In genomic region chr8:26835616-26836015, GRCm38 (mm10) we compare ENCODE assay signal across 18 mouse cellular contexts.
DNase-seq lines count a peak whose midpoint lies in the region; ATAC-seq and TF ChIP-seq lines count a peak whose summit lies in the region.
"Had no signal": no experiment of that assay in that cellular context is flagged by ENCODE, and none has a peak within 500 bp of the region (broad histone marks: within the 10 kb centered on the region; RNA-seq: fewer than 3 reads in every experiment).

No protein-coding gene starts in this region.

- DNase-seq in kidney, postnatal 0 days (ENCODE audit: low spot score): peak; percentile 14
- peak; percentile 61 for DNase-seq in CH12.LX (ENCODE audit: extremely low read depth)
- DNase-seq in embryonic facial prominence, embryonic 10.5 days (ENCODE audit: low spot score): no peak
- no peak for DNase-seq in forebrain, embryonic 11.5 days (ENCODE audit: low spot score)
- DNase-seq in left cerebral cortex, adult 11 months (ENCODE audit: low spot score): no peak
- DNase-seq: adrenal gland, adult 2 months; cerebellum, postnatal 14 days; kidney, postnatal 36 days; right cerebral cortex, postnatal 14 days; thymus, postnatal 14 days had no signal

- no peak overlapping the region for H3K9ac ChIP-seq in kidney, postnatal 0 days (ENCODE audit: low read depth, low read length)
- no peak overlapping the region for H3K9ac ChIP-seq in kidney, embryonic 14.5 days (ENCODE audit: low read depth, low read length)
- no peak overlapping the region for H3K9ac ChIP-seq in CH12.LX (ENCODE audit: insufficient read depth, low read depth)
- no peak overlapping the region for H3K9ac ChIP-seq in forebrain, embryonic 16.5 days (replicated peaks; ENCODE audit: low read depth, low read length)
- no peak overlapping the region for H3K9ac ChIP-seq in forebrain, embryonic 11.5 days (ENCODE audit: low read length)
- H3K9ac ChIP-seq: forebrain, embryonic 15.5 days; heart, embryonic 13.5 days; hindbrain, embryonic 13.5 days had no signal

- dilution Hi-C loops in CH12.LX (cut with MboI; ENCODE audit: extremely low pct_ligation_motif_present, extremely low pct_unique_long_range_greater_than_20kb, low sequenced_read_pairs): no loop called here

- H3K9me3 ChIP-seq in kidney, postnatal 0 days (replicated peaks; ENCODE audit: low read length): no peaks in the 10 kb centered on the region
- no peaks in the 10 kb centered on the region for H3K9me3 ChIP-seq in kidney, embryonic 14.5 days (ENCODE audit: control insufficient read depth, low read length)
- no peaks in the 10 kb centered on the region for H3K9me3 ChIP-seq in CH12.LX (replicated peaks; ENCODE audit: low read length)
- no peaks in the 10 kb centered on the region for H3K9me3 ChIP-seq in embryonic facial prominence, embryonic 10.5 days
- peaks cover 14% of the 10 kb centered on the region for H3K9me3 ChIP-seq in megakaryocyte, embryonic 14.5 days
- no peaks in the 10 kb centered on the region for H3K9me3 ChIP-seq in forebrain, embryonic 16.5 days (ENCODE audit: control insufficient read depth, low read length)
- H3K9me3 ChIP-seq in forebrain, embryonic 11.5 days (ENCODE audit: control insufficient read depth, low read length): no peaks in the 10 kb centered on the region
- H3K9me3 ChIP-seq: forebrain, embryonic 15.5 days; heart, embryonic 13.5 days; hindbrain, embryonic 13.5 days had no signal

- no peak; the same call in 1 of the 2 replicates for TF ChIP-seq RAD21 in CH12.LX (IDR thresholded peaks at IDR 0.05; ENCODE audit: low read depth, low read length)

- H3K4me1 ChIP-seq in kidney, postnatal 0 days (replicated peaks; ENCODE audit: insufficient read depth, low read length): peaks cover 16% of the 10 kb centered on the region; the same call in 1 of the 2 replicates
- peaks cover 25% of the 10 kb centered on the region; the same call in 1 of the 2 replicates for H3K4me1 ChIP-seq in kidney, embryonic 14.5 days (ENCODE audit: control insufficient read depth, insufficient read depth, low read length)
- H3K4me1 ChIP-seq in CH12.LX (ENCODE audit: control insufficient read depth in 1 of 2, insufficient read depth in 2 of 2): peaks cover 15 to 52% of the 10 kb centered on the region in 2 experiments
- H3K4me1 ChIP-seq in embryonic facial prominence, embryonic 10.5 days: peaks cover 56% of the 10 kb centered on the region
- peaks cover 7% of the 10 kb centered on the region for H3K4me1 ChIP-seq in megakaryocyte, embryonic 14.5 days
- H3K4me1 ChIP-seq in forebrain, embryonic 16.5 days (replicated peaks; ENCODE audit: control insufficient read depth, insufficient read depth, low read length): peaks cover 11% of the 10 kb centered on the region
- H3K4me1 ChIP-seq in forebrain, embryonic 11.5 days (replicated peaks; ENCODE audit: control insufficient read depth, insufficient read depth, low read length): peaks cover 3% of the 10 kb centered on the region; the same call in 1 of the 2 replicates

- no peaks in the 10 kb centered on the region for H3K27me3 ChIP-seq in kidney, postnatal 0 days (ENCODE audit: insufficient read depth, low read length)
- H3K27me3 ChIP-seq in kidney, embryonic 14.5 days (ENCODE audit: control insufficient read depth, insufficient read depth, low read length): peaks cover 3% of the 10 kb centered on the region; the same call in 1 of the 2 replicates
- no peaks in the 10 kb centered on the region for H3K27me3 ChIP-seq in CH12.LX (replicated peaks)
- H3K27me3 ChIP-seq in embryonic facial prominence, embryonic 10.5 days (replicated peaks; ENCODE audit: low read depth, poor library complexity, severe bottlenecking): peaks cover 22% of the 10 kb centered on the region
- no peaks in the 10 kb centered on the region for H3K27me3 ChIP-seq in megakaryocyte, embryonic 14.5 days (replicated peaks)
- H3K27me3 ChIP-seq in forebrain, embryonic 16.5 days (replicated peaks; ENCODE audit: control insufficient read depth, insufficient read depth, low read length): no peaks in the 10 kb centered on the region
- H3K27me3 ChIP-seq in forebrain, embryonic 11.5 days (ENCODE audit: control insufficient read depth, insufficient read depth, low read length): no peaks in the 10 kb centered on the region
- H3K27me3 ChIP-seq: forebrain, embryonic 15.5 days had no signal

- H3K27ac ChIP-seq in kidney, postnatal 0 days: no peak overlapping the region
- no peak overlapping the region for H3K27ac ChIP-seq in kidney, embryonic 14.5 days (ENCODE audit: low read depth, low read length)
- no peak overlapping the region for H3K27ac ChIP-seq in CH12.LX (ENCODE audit: insufficient read depth, low read depth)
- H3K27ac ChIP-seq in embryonic facial prominence, embryonic 10.5 days (replicated peaks): 0 out of 2 replicates have a peak overlapping the region, but pooled peaks have one; percentile 66
- H3K27ac ChIP-seq in forebrain, embryonic 16.5 days (ENCODE audit: low read length): no peak overlapping the region
- H3K27ac ChIP-seq in forebrain, embryonic 11.5 days (ENCODE audit: low read depth, low read length): no peak overlapping the region
- H3K27ac ChIP-seq: forebrain, embryonic 15.5 days; heart, embryonic 13.5 days; hindbrain, embryonic 13.5 days had no signal

- no peaks in the 10 kb centered on the region for H3K36me3 ChIP-seq in kidney, postnatal 0 days (ENCODE audit: insufficient read depth, low read length)
- no peaks in the 10 kb centered on the region for H3K36me3 ChIP-seq in kidney, embryonic 14.5 days (ENCODE audit: control insufficient read depth, insufficient read depth, low read length)
- no peaks in the 10 kb centered on the region for H3K36me3 ChIP-seq in CH12.LX (replicated peaks in 1 of 2; ENCODE audit: control insufficient read depth in 1 of 2, insufficient read depth in 1 of 2, low read length in 1 of 2)
- H3K36me3 ChIP-seq in embryonic facial prominence, embryonic 10.5 days (replicated peaks): no peaks in the 10 kb centered on the region
- no peaks in the 10 kb centered on the region for H3K36me3 ChIP-seq in megakaryocyte, embryonic 14.5 days (replicated peaks; ENCODE audit: low read length)
- H3K36me3 ChIP-seq in forebrain, embryonic 16.5 days (ENCODE audit: control insufficient read depth, insufficient read depth): no peaks in the 10 kb centered on the region
- H3K36me3 ChIP-seq in forebrain, embryonic 11.5 days (ENCODE audit: control insufficient read depth, insufficient read depth, low read length): no peaks in the 10 kb centered on the region
- H3K36me3 ChIP-seq: forebrain, embryonic 15.5 days; heart, embryonic 13.5 days; hindbrain, embryonic 13.5 days had no signal

- 52% methylated on average over 6 of the region's 6 CpGs for WGBS in kidney, postnatal 0 days
- WGBS in kidney, embryonic 14.5 days: 52% methylated on average over 6 of the region's 6 CpGs
- WGBS in embryonic facial prominence, embryonic 10.5 days: 73% methylated on average over 6 of the region's 6 CpGs
- WGBS in forebrain, embryonic 16.5 days: 84% methylated on average over 6 of the region's 6 CpGs
- 82% methylated on average over 6 of the region's 6 CpGs for WGBS in forebrain, embryonic 11.5 days

- in situ Hi-C loops in CH12.LX (cut with MboI; ENCODE audit: low pct_ligation_motif_present, low pct_unique_long_range_greater_than_20kb, low sequenced_read_pairs): no loop called here

- ATAC-seq in kidney, postnatal 0 days (replicated peaks; ENCODE audit: low FRiP score, low read depth): no peak
- no peak for ATAC-seq in kidney, embryonic 14.5 days (ENCODE audit: low FRiP score, low TSS enrichment)
- ATAC-seq in forebrain, embryonic 16.5 days: no peak
- no peak for ATAC-seq in forebrain, embryonic 11.5 days (replicated peaks; ENCODE audit: low FRiP score)
- ATAC-seq: forebrain, embryonic 15.5 days; intestine, postnatal 0 days had no signal

- no peaks in the 10 kb centered on the region for H3K79me2 ChIP-seq in CH12.LX (replicated peaks; ENCODE audit: control insufficient read depth, extremely low read depth, insufficient read depth, poor library complexity, severe bottlenecking)

- TF ChIP-seq CTCF in kidney, postnatal 0 days (IDR thresholded peaks at IDR 0.05; ENCODE audit: low read depth): no peak; the same call in 1 of the 2 replicates
- TF ChIP-seq CTCF in CH12.LX (conservative IDR thresholded peaks at IDR 0.05 in 1 of 2, IDR thresholded peaks at IDR 0.05 in 1 of 2; ENCODE audit: low read depth in 2 of 2, low read length in 2 of 2): no peak

- TF ChIP-seq EP300 in CH12.LX (IDR thresholded peaks at IDR 0.05; ENCODE audit: low read length): 0 out of 2 replicates have a peak, but pooled peaks have one; percentile 8

- no peak overlapping the region for H3K4me3 ChIP-seq in kidney, postnatal 0 days (replicated peaks; ENCODE audit: low read depth, low read length)
- H3K4me3 ChIP-seq in kidney, embryonic 14.5 days (ENCODE audit: low read length): no peak overlapping the region
- H3K4me3 ChIP-seq in CH12.LX (replicated peaks in 1 of 3; ENCODE audit: low read depth in 2 of 3, low read length in 2 of 3, poor library complexity in 1 of 3): no peak overlapping the region
- no peak overlapping the region for H3K4me3 ChIP-seq in embryonic facial prominence, embryonic 10.5 days
- H3K4me3 ChIP-seq in megakaryocyte, embryonic 14.5 days (replicated peaks): peak overlapping the region; percentile 19
- H3K4me3 ChIP-seq in forebrain, embryonic 16.5 days (replicated peaks; ENCODE audit: low read length): no peak overlapping the region
- no peak overlapping the region for H3K4me3 ChIP-seq in forebrain, embryonic 11.5 days (ENCODE audit: low read depth, low read length)
- H3K4me3 ChIP-seq: forebrain, embryonic 15.5 days; heart, embryonic 13.5 days; hindbrain, embryonic 13.5 days; myocyte had no signal

- H3K4me2 ChIP-seq in kidney, postnatal 0 days (ENCODE audit: low read length): no peak overlapping the region
- no peak overlapping the region for H3K4me2 ChIP-seq in kidney, embryonic 14.5 days (replicated peaks; ENCODE audit: low read depth, low read length)
- peak overlapping the region; percentile 48; the same call in 1 of the 2 replicates for H3K4me2 ChIP-seq in CH12.LX (ENCODE audit: insufficient read depth, low read depth, poor library complexity, severe bottlenecking)
- H3K4me2 ChIP-seq in forebrain, embryonic 16.5 days (ENCODE audit: low read length): no peak overlapping the region
- H3K4me2 ChIP-seq in forebrain, embryonic 11.5 days (ENCODE audit: low read depth, low read length, severe bottlenecking): no peak overlapping the region
- H3K4me2 ChIP-seq: forebrain, embryonic 15.5 days; heart, embryonic 13.5 days; hindbrain, embryonic 13.5 days had no signal

- no peak for TF ChIP-seq POLR2A in CH12.LX (IDR thresholded peaks at IDR 0.05; ENCODE audit: low read depth, low read length)

TF ChIP-seq in CH12.LX, 34 proteins besides CTCF, POLR2A, EP300 and RAD21 (continues in another document):
- TF ChIP-seq ETS1 (conservative IDR thresholded peaks at IDR 0.05; ENCODE audit: low read depth, low read length) (peak; percentile 12; the same call in 1 of the 2 replicates), TCF12 (IDR thresholded peaks at IDR 0.05; ENCODE audit: low read depth, low read length) (no peak), IRF4 (IDR thresholded peaks at IDR 0.05; ENCODE audit: low read depth, low read length) (peak; percentile 37; the same call in 1 of the 2 replicates), POLR2AphosphoS2 (IDR thresholded peaks at IDR 0.05; ENCODE audit: low read depth, low read length) (no peak), USF2 (conservative IDR thresholded peaks at IDR 0.05; ENCODE audit: low read depth, low read length) (no peak), NELFE (IDR thresholded peaks at IDR 0.05; ENCODE audit: low read depth, low read length) (no peak)

Comparison
In these comparisons a context has a peak if more than half of its experiments do, and no peak if none do; other contexts are left out.
1. DNase-seq: peak in kidney, postnatal 0 days (single experiment) and CH12.LX (single experiment); none in embryonic facial prominence, embryonic 10.5 days (single experiment), forebrain, embryonic 11.5 days (single experiment) and left cerebral cortex, adult 11 months (single experiment).